7 mouse cellular contexts compared by ENCODE assay signal in genomic region chr9:107296501-107296965, GRCm38 (mm10). TPM values are rescaled to one million over a fixed set of nuclear protein-coding genes. Genes with fewer than 3 reads are reported as not detected.
DNase-seq lines count a peak whose midpoint lies in the region; ATAC-seq lines count a peak whose summit lies in the region.

No protein-coding gene starts in this region.

- 0% methylated on average over 31 of the region's 31 CpGs for WGBS in intestine, embryonic 15.5 days
- WGBS in midbrain, embryonic 10.5 days, result 2% methylated on average over 31 of the region's 31 CpGs

- peak overlapping the region; percentile 75 for H3K9ac ChIP-seq in intestine, embryonic 15.5 days

- ATAC-seq in intestine, embryonic 15.5 days, result peak; percentile 96

- peaks cover 24% of the 10 kb centered on the region for H3K4me1 ChIP-seq in intestine, embryonic 15.5 days (replicated peaks)
- peaks cover 27% of the 10 kb centered on the region for H3K4me1 ChIP-seq in midbrain, embryonic 10.5 days

- H3K27ac ChIP-seq in intestine, embryonic 15.5 days, result peak overlapping the region; percentile 90
- peak overlapping the region; percentile 87 for H3K27ac ChIP-seq in midbrain, embryonic 10.5 days (replicated peaks)

- peak overlapping the region; percentile 76 for H3K4me2 ChIP-seq in intestine, embryonic 15.5 days (replicated peaks)

- intact Hi-C loops in gastrocnemius, postnatal 36 days (cut with DNase I), result loop anchor here (5.0 kb wide), 1 partner anchor 216 kb away; no protein-coding TSS in a partner anchor
- intact Hi-C loops in left cerebral cortex, postnatal 25 days (cut with DNase I), result no loop called here

- peak overlapping the region; percentile 62 for H3K4me3 ChIP-seq in intestine, embryonic 15.5 days (replicated peaks)
- peak overlapping the region; percentile 76 for H3K4me3 ChIP-seq in midbrain, embryonic 10.5 days

- peak; percentile 97 for DNase-seq in adrenal gland, adult 2 months
- DNase-seq in embryo, embryonic 11.5 days (ENCODE audit: low read depth, low spot score), result peak; percentile 90
- DNase-seq in gastrocnemius, postnatal 36 days, result peak; percentile 85 to 96
- DNase-seq in left cerebral cortex, postnatal 25 days (ENCODE audit: low spot score in 2 of 2), result peak; percentile 92 to 96
- DNase-seq in midbrain, embryonic 10.5 days (ENCODE audit: low spot score), result peak; percentile 91
- peak; percentile 97 for DNase-seq in skeletal muscle tissue, adult 2 months (ENCODE audit: low read depth, low spot score)

- no peaks in the 10 kb centered on the region for H3K9me3 ChIP-seq in intestine, embryonic 15.5 days
- no peaks in the 10 kb centered on the region for H3K9me3 ChIP-seq in midbrain, embryonic 10.5 days (replicated peaks)

- H3K36me3 ChIP-seq in intestine, embryonic 15.5 days, result peaks cover 9% of the 10 kb centered on the region; the same call in 1 of the 2 replicates
- peaks cover 13% of the 10 kb centered on the region for H3K36me3 ChIP-seq in midbrain, embryonic 10.5 days

- H3K27me3 ChIP-seq in intestine, embryonic 15.5 days (replicated peaks), result no peaks in the 10 kb centered on the region; the same call in 1 of the 2 replicates
- H3K27me3 ChIP-seq in midbrain, embryonic 10.5 days (ENCODE audit: low read depth, poor library complexity, severe bottlenecking), result peaks cover 38% of the 10 kb centered on the region

RNA-seq across cellular contexts. Expression of gene Cish, which starts 0.7 kb away (rescaled TPM):
- 10 to 100 TPM; 13.9 to 18.6 TPM for total RNA-seq in adrenal gland, adult 2 months (2021)
- 33.3 and 34.8 TPM in 2 replicates for polyA plus RNA-seq in adrenal gland, adult 2 months (2012; rRNA removed)
- 10 to 100 TPM in 1 of 2 experiments, 1 to 10 TPM in 1; 3.9 to 32.3 TPM for total RNA-seq in gastrocnemius, postnatal 36 days (2021)
- 16.2 and 16.8 TPM in 2 replicates for polyA plus RNA-seq in intestine, embryonic 15.5 days (2015; fragmentation: Nextera tagmentation; extraction: Ambion mirVana)
- total RNA-seq in left cerebral cortex, postnatal 25 days (2021), result 1 to 10 TPM; 5.8 to 9.4 TPM
- 7.3 and 7.5 TPM in 2 replicates for polyA plus RNA-seq in midbrain, embryonic 10.5 days (2016; fragmentation: Nextera tagmentation; extraction: Ambion mirVana)

RNA-seq across cellular contexts. Expression of gene Mapkapk3, which starts 6.9 kb away (rescaled TPM):
- total RNA-seq in adrenal gland, adult 2 months (2021), result 10 to 100 TPM; 27.9 to 69.9 TPM
- polyA plus RNA-seq in adrenal gland, adult 2 months (2012; rRNA removed), result 30.9 and 41.7 TPM in 2 replicates
- 10 to 100 TPM; 28.2 to 31.2 TPM for total RNA-seq in gastrocnemius, postnatal 36 days (2021)
- 34.8 and 35.4 TPM in 2 replicates for polyA plus RNA-seq in intestine, embryonic 15.5 days (2015; fragmentation: Nextera tagmentation; extraction: Ambion mirVana)
- total RNA-seq in left cerebral cortex, postnatal 25 days (2021), result 1 to 10 TPM; 2.2 to 4.5 TPM
- polyA plus RNA-seq in midbrain, embryonic 10.5 days (2016; fragmentation: Nextera tagmentation; extraction: Ambion mirVana), result 3.9 and 4.9 TPM in 2 replicates

RNA-seq across cellular contexts. Expression of gene Hemk1, which starts 41.6 kb away (rescaled TPM):
- 10 to 100 TPM; 17.5 to 17.7 TPM for total RNA-seq in adrenal gland, adult 2 months (2021)
- 23.5 and 25.5 TPM in 2 replicates for polyA plus RNA-seq in adrenal gland, adult 2 months (2012; rRNA removed)
- total RNA-seq in gastrocnemius, postnatal 36 days (2021), result 10 to 100 TPM in 1 of 2 experiments, 1 to 10 TPM in 1; 9.3 to 11.2 TPM
- 9.0 and 11.1 TPM in 2 replicates for polyA plus RNA-seq in intestine, embryonic 15.5 days (2015; fragmentation: Nextera tagmentation; extraction: Ambion mirVana)
- total RNA-seq in left cerebral cortex, postnatal 25 days (2021), result 10 to 100 TPM; 17.2 to 18.2 TPM
- 13.5 and 15.2 TPM in 2 replicates for polyA plus RNA-seq in midbrain, embryonic 10.5 days (2016; fragmentation: Nextera tagmentation; extraction: Ambion mirVana)

RNA-seq across cellular contexts. Expression of gene 6430571L13Rik, which starts 43.9 kb away (rescaled TPM):
- 1 to 10 TPM in 1 of 2 experiments, under 1 TPM in 1; 0.69 to 1.9 TPM for total RNA-seq in adrenal gland, adult 2 months (2021)
- polyA plus RNA-seq in adrenal gland, adult 2 months (2012; rRNA removed), result 1.3 and 1.4 TPM in 2 replicates
- 10 to 100 TPM; 33.5 to 35.9 TPM for total RNA-seq in gastrocnemius, postnatal 36 days (2021)
- polyA plus RNA-seq in intestine, embryonic 15.5 days (2015; fragmentation: Nextera tagmentation; extraction: Ambion mirVana), result 0.28 and 0.40 TPM in 2 replicates
- 1 to 10 TPM; 3.7 to 4.0 TPM for total RNA-seq in left cerebral cortex, postnatal 25 days (2021)
- polyA plus RNA-seq in midbrain, embryonic 10.5 days (2016; fragmentation: Nextera tagmentation; extraction: Ambion mirVana), result 1.8 and 2.5 TPM in 2 replicates

Comparison
In these comparisons a context has a peak if more than half of its experiments do, and no peak if none do; other contexts are left out.
1. Peak in every context shown above with its lines: DNase-seq, ATAC-seq, H3K4me3 ChIP-seq and H3K27ac ChIP-seq.
2. RNA of gene Mapkapk3, which starts 6.9 kb away (total RNA-seq): 27.9 to 69.9 TPM in adrenal gland, adult 2 months and 28.2 to 31.2 TPM in gastrocnemius, postnatal 36 days; 2.2 to 4.5 TPM in left cerebral cortex, postnatal 25 days; every median in the first group is over 4 times any median in the second.